Mouse (Mus musculus) limb, embryonic 11.5 days (tissue): ENCODE data around the gene Tcp1. TPM values are rescaled to one million over a fixed set of nuclear protein-coding genes. Genes with fewer than 3 reads are reported as not detected.

ENCODE experiments used
- ATAC-seq: fragments of 200-750 bp; cut with Nextera tagmentation; 2 replicates; pipeline ENCODE4 v1.8.0; 2017; ENCODE audit warnings: low read depth; ENCODE audit not compliant: insufficient number of reproducible peaks, low FRiP score, low TSS enrichment
- DNase-seq: peaks from one replicate; pipeline ENCODE4 v3.0.0-alpha.2; 2015; ENCODE audit warnings: low spot score
- H3K27ac ChIP-seq: fragments of 300-500 bp; sonication (generic); replicated peaks from 2 replicates; pipeline ENCODE4 v1.5.1; 2014; ENCODE audit warnings: low read depth, mild to moderate bottlenecking, low read length
- H3K27me3 ChIP-seq: fragments of 300-500 bp; sonication (generic); 2 replicates; pipeline ENCODE4 v1.6.1; 2014; ENCODE audit warnings: mild to moderate bottlenecking, low read length, mixed read lengths; ENCODE audit not compliant: control insufficient read depth, insufficient read depth
- H3K36me3 ChIP-seq: fragments of 300-500 bp; sonication (generic); 2 replicates; pipeline ENCODE4 v1.6.1; 2014; ENCODE audit warnings: mild to moderate bottlenecking, low read length, moderate library complexity, mixed read lengths; ENCODE audit not compliant: control insufficient read depth, insufficient read depth
- H3K4me1 ChIP-seq: fragments of 300-500 bp; sonication (generic); 2 replicates; pipeline ENCODE4 v1.6.1; 2014; ENCODE audit warnings: low read length, mixed read lengths; ENCODE audit not compliant: control insufficient read depth, insufficient read depth
- H3K4me2 ChIP-seq: fragments of 300-500 bp; sonication (generic); 2 replicates; pipeline ENCODE4 v1.6.1; 2014; ENCODE audit warnings: low read depth, mild to moderate bottlenecking, moderate library complexity; ENCODE audit not compliant: severe bottlenecking
- H3K4me3 ChIP-seq: fragments of 300-500 bp; sonication (generic); 2 replicates; pipeline ENCODE4 v1.5.1; 2014; ENCODE audit warnings: low read depth, low read length
- H3K9ac ChIP-seq: fragments of 300-500 bp; sonication (generic); 2 replicates; pipeline ENCODE4 v1.6.1; 2014; ENCODE audit warnings: mild to moderate bottlenecking, low read length
- H3K9me3 ChIP-seq: fragments of 300-500 bp; sonication (generic); 2 replicates; pipeline ENCODE4 v1.6.1; 2016; ENCODE audit warnings: low read length; ENCODE audit not compliant: control insufficient read depth
- WGBS: fragments of 180-500 bp; shearing (Covaris S2); extraction: QIAGEN DNeasy Blood & Tissue Kit; methylation state at CpG from one replicate; pipeline ENCODE4 v1.1.7; 2014; 5-methylcytosine and 5-hydroxymethylcytosine counted together
- polyA plus RNA-seq: library from polyadenylated mRNA; unstranded; fragments of >200 nt; fragmentation: Nextera tagmentation; extraction: Ambion mirVana; gene quantifications from 2 replicates; pipeline ENCODE4 v1.2.1, GENCODE M21; 2014

Tcp1 gene
- polyA plus RNA-seq, result 578 and 600 TPM in 2 replicates

DNA sequence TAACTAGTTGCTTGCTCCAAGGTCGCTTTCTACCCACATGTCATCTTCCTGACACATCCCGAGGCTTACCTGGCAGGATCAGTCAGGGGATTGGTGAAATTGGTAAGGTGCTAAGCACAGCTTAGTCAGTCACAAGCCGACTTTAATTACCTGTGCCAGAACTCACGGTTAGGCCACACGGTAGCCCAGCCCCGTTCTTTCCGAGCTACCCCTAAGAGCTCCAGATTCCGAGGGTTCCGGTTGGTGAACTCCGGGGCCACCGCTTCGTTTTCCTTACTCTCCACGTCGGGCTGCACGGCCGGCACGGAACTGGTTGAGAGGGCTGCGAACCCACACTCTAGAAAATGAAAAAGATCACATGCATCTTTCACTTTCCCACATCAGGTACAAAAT is at the start of gene Tcp1:
Gene Tcp1, plus strand, starts transcription at position 214 of the 393 bp plus-strand sequence.
- no peaks in the 10 kb centered on the region for H3K9me3 ChIP-seq
- ATAC-seq, result no peak
- peaks cover 31% of the 10 kb centered on the region for H3K36me3 ChIP-seq

DNA sequence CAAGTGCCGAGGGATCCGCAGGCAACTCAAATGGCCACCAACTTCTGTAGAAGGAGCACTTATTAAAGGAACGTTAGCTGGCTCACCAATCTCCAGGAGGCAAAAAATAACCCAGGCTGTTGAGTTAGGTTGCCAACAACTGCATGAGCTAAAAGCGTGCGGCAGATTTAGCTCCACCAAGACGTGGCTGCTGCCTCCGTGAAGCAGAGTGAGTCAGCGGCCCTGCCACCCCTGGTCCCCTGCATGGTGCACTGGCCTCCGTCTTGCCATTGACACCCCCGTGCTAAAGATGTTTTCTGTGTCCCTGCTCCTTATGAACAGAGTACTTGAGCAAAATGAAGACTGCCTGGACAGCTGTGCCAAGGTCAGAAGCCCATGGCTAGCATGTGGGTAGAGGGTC is 48.6 kb upstream of the Tcp1 start:
- no peak overlapping the region for H3K9ac ChIP-seq
- no peak overlapping the region for H3K4me3 ChIP-seq
- H3K36me3 ChIP-seq, result no peaks in the 10 kb centered on the region
- no peaks in the 10 kb centered on the region for H3K9me3 ChIP-seq
- no peak overlapping the region for H3K27ac ChIP-seq
- no peak overlapping the region for H3K4me2 ChIP-seq
- DNase-seq (no peak), ATAC-seq (no peak)
- 85% methylated on average over 10 of the region's 10 CpGs for WGBS
- peaks cover 7% of the 10 kb centered on the region for H3K4me1 ChIP-seq
- H3K27me3 ChIP-seq, result no peaks in the 10 kb centered on the region

More for the DNA sequence above, at the start of gene Tcp1:
- peak within 1 kb of the TSS; percentile 81 for H3K4me3 ChIP-seq
- peak within 1 kb of the TSS; percentile 85 for H3K9ac ChIP-seq
- WGBS, result under 1% methylated on average over 18 of the region's 18 CpGs
- H3K27ac ChIP-seq, result peak within 1 kb of the TSS; percentile 72
- peak within 1 kb of the TSS; percentile 84 for H3K4me2 ChIP-seq
- no peaks in the 10 kb centered on the region for H3K27me3 ChIP-seq
- H3K4me1 ChIP-seq, result no peaks in the 10 kb centered on the region
- DNase-seq, result no peak

DNA sequence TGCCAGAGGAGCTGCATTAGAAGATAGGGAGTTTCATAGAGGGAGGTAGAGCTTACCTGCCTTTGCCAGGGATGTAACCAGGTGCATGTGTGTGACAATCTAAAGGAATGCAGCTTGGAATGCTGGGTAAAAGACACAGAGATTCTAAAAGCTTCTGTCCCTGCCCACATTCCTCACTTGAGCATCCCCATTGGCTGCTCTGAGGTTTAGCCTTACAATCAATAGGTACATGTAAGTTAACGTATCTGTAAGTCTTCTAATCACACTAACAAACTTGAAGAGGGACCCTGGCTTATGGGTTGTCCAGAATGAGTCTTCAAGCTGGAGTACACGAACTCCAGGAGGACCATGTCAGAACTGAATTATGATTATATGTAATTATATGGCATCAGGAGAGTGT is 47.5 kb upstream of the Tcp1 start, which contains the start of gene Mas1:
Gene Mas1, minus strand, starts transcription at position 101 of the 400 bp plus-strand sequence.
- no peaks in the 10 kb centered on the region for H3K36me3 ChIP-seq
- no peak within 1 kb of the TSS for H3K4me3 ChIP-seq
- H3K9me3 ChIP-seq, result no peaks in the 10 kb centered on the region
- 35% methylated on average over 2 of the region's 2 CpGs for WGBS
- ATAC-seq (no peak), DNase-seq (no peak)
- 0 out of 2 replicates have a peak within 1 kb of the TSS, but pooled peaks have one; percentile 58 for H3K27ac ChIP-seq
- no peak within 1 kb of the TSS for H3K9ac ChIP-seq
- peaks cover 14% of the 10 kb centered on the region for H3K4me1 ChIP-seq
- H3K27me3 ChIP-seq, result no peaks in the 10 kb centered on the region
- no peak within 1 kb of the TSS for H3K4me2 ChIP-seq

DNA sequence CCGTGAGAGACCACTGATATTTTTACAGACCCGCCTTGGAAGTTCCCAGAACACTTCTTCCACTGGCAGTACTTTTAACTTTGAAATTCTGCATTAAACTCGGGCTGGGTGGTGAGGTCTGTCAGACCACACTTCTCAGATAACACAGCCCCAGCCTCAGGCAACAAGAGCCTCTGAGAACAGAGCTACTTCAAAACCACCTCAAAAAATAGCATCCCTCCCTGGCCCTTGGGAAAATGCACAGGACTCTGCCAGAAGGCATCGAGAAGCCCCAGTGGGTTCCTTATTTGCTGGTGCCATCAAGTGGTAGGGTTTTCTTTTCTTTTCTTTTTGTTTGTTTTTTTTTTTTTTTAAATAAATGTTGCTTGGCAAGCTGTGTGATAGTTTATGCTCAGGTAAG is 46.9 kb upstream of the Tcp1 start:
- no peaks in the 10 kb centered on the region for H3K9me3 ChIP-seq
- no peak overlapping the region for H3K9ac ChIP-seq
- 0 out of 2 replicates have a peak overlapping the region, but pooled peaks have one; percentile 58 for H3K27ac ChIP-seq
- ATAC-seq, result no peak
- no peaks in the 10 kb centered on the region for H3K36me3 ChIP-seq
- H3K4me2 ChIP-seq, result no peak overlapping the region
- H3K4me1 ChIP-seq, result peaks cover 14% of the 10 kb centered on the region
- 13% methylated on average over 4 of the region's 4 CpGs for WGBS
- no peaks in the 10 kb centered on the region for H3K27me3 ChIP-seq
- H3K4me3 ChIP-seq, result no peak overlapping the region
- DNase-seq, result no peak

DNA sequence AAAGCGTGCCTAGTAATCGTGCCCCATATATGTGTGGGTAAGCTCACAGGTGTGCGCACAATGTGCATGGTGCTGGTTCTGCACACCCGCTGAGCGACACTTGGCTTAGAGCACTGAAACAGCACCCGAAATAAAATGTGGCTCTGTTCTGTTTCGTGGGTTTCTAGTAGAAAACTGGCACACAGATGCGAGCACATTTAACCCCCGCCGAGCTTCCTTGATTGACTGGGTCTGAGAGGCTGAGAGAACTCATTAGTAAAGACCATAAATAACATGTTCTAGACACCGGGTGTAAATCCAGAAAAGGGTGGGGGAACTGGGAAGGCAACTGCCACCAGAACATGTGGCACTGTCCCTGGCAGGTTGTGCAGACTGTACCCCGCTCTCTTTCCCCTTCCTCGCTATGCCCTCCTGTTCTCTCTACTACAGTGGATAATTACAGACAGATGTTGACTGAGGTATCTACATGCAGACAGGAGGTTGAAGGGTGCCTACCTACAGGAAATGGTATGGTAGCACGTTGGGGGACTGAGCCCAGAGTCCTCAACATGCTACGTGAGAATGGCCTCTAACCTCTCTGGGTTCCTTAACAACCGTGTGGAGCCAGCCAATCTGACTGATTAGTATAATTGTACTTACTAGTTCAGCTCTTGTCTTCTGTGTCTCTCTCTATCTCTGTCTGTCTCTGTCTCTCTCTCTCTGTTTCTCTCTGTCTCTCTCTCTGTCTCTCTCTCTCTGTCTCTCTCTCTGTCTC is 43.0 kb upstream of the Tcp1 start:
- Histone ChIP-seq H3K4me1 (peaks cover 14% of the 10 kb centered on the region), H3K27me3 (no peaks in the 10 kb centered on the region), H3K36me3 (no peaks in the 10 kb centered on the region), H3K4me2 (no peak overlapping the region), H3K4me3 (no peak overlapping the region), H3K27ac (no peak overlapping the region), H3K9me3 (no peaks in the 10 kb centered on the region), H3K9ac (no peak overlapping the region)
- 28% methylated on average over 16 of the region's 16 CpGs for WGBS
- ATAC-seq (peak; percentile 33; the same call in 1 of the 2 replicates), DNase-seq (peak; percentile 56)

DNA sequence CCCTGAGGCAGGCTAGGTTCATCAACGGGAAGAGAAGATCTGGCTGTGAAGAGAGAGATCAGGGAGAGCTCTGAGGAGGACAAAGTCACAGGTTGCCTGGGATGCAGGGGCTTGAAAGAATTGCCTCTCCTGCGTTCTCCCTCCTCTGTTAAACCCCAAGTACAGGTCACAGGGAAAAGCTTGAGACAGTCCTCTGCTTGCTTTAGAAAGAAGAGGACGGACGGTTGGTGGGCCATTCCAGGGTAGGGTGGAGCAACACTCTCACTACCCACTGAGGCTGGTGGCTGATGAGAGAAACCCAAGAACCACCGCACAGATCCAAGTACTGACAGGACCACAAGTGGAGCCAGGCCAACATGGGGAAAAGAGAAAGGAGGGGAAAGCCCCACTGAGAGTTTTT is 39.8 kb upstream of the Tcp1 start, which contains the start of gene Mrgprh:
Gene Mrgprh, plus strand, starts transcription at position 301 of the 400 bp plus-strand sequence.
- no peak within 1 kb of the TSS for H3K4me2 ChIP-seq
- H3K4me1 ChIP-seq, result peaks cover 10% of the 10 kb centered on the region
- no peak within 1 kb of the TSS for H3K9ac ChIP-seq
- H3K27me3 ChIP-seq, result no peaks in the 10 kb centered on the region
- ATAC-seq (no peak), DNase-seq (no peak)
- WGBS, result 80% methylated on average over 5 of the region's 5 CpGs
- no peaks in the 10 kb centered on the region for H3K9me3 ChIP-seq
- no peaks in the 10 kb centered on the region for H3K36me3 ChIP-seq
- no peak within 1 kb of the TSS for H3K4me3 ChIP-seq
- H3K27ac ChIP-seq, result no peak within 1 kb of the TSS

DNA sequence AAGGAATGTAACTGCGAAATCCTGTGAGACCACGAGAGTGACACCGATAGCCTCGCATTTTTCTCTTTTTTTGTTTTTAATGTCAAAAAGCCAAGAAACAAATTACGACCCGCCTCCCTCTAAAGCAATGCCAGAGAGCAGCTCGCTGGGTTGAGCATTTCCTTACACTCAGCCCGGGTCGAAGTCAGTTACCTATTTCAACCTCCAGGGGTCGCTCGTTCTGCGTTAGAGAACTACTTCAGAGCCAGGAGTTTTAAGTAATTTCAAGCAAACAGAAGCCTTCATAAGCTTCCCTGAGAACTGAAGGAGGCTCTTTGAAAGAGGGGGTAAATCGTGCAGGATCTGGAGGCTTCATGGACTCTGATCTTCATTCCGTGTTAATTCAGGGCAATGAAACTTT is 35.3 kb upstream of the Tcp1 start:
- peak; percentile 86 for DNase-seq
- no peaks in the 10 kb centered on the region for H3K27me3 ChIP-seq
- H3K9me3 ChIP-seq, result no peaks in the 10 kb centered on the region
- no peak overlapping the region for H3K4me3 ChIP-seq
- no peaks in the 10 kb centered on the region for H3K36me3 ChIP-seq
- no peak overlapping the region for H3K27ac ChIP-seq
- H3K4me2 ChIP-seq, result peak overlapping the region; percentile 19; the same call in 1 of the 2 replicates
- 3% methylated on average over 14 of the region's 14 CpGs for WGBS
- no peak overlapping the region for H3K9ac ChIP-seq
- no peaks in the 10 kb centered on the region for H3K4me1 ChIP-seq
- ATAC-seq, result peak; percentile 36; the same call in 1 of the 2 replicates

DNA sequence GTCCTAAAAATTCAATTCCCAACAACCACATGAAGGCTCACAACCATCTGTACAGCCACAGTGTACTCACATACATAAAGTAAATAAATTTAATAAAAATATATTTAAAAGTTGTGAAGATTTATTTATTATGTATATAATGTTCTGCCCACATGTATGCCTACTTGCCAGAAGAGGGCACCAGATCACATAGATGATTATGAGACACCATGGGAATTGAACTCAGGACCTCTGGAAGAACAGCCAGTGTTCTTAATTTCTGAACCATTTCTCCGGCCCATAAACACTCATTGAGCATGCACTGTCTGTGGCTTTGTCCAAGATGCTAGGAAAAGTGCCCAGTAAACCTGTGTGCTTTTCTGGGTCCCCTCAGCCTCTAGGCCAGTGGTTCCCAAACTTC is 34.3 kb upstream of the Tcp1 start:
- Histone ChIP-seq H3K4me3 (no peak overlapping the region), H3K4me1 (no peaks in the 10 kb centered on the region), H3K9ac (no peak overlapping the region), H3K9me3 (no peaks in the 10 kb centered on the region), H3K36me3 (no peaks in the 10 kb centered on the region), H3K27ac (no peak overlapping the region), H3K4me2 (no peak overlapping the region), H3K27me3 (no peaks in the 10 kb centered on the region)
- WGBS, result 84% methylated on average over 1 of the region's 1 CpGs
- no peak for DNase-seq
- ATAC-seq, result no peak
